In genomic region chr6:54946241-54946953, GRCm38 (mm10) we compare ENCODE assay signal across 16 mouse cellular contexts.
"Had no signal": no experiment of that assay in that cellular context is flagged by ENCODE, and none has a peak within 500 bp of the region (broad histone marks: within the 10 kb centered on the region; RNA-seq: fewer than 3 reads in every experiment).

No protein-coding gene starts in this region.

- ATAC-seq: lung, postnatal 0 days; midbrain, embryonic 15.5 days had no signal

- H3K36me3 ChIP-seq: limb, embryonic 12.5 days; liver, embryonic 13.5 days; midbrain, embryonic 12.5 days; midbrain, embryonic 15.5 days; neural tube, embryonic 13.5 days had no signal

- H3K4me3 ChIP-seq: limb, embryonic 12.5 days; limb, embryonic 15.5 days; liver, embryonic 13.5 days; midbrain, embryonic 12.5 days; midbrain, embryonic 15.5 days; myocyte; neural tube, embryonic 13.5 days had no signal

- H3K4me1 ChIP-seq: liver, embryonic 13.5 days; midbrain, embryonic 12.5 days had no signal

- DNase-seq: kidney, adult 9 months; kidney, postnatal 14 days; kidney, postnatal 4 days; left cerebral cortex, postnatal 4 days; liver, embryonic 13.5 days; lung, embryonic 14.5 days; retina, postnatal 1 day; thymus, adult 18-20 months; thymus, postnatal 36 days had no signal

- H3K9ac ChIP-seq: limb, embryonic 12.5 days; limb, embryonic 15.5 days; liver, embryonic 13.5 days; lung, embryonic 14.5 days; midbrain, embryonic 12.5 days; midbrain, embryonic 15.5 days; neural tube, embryonic 13.5 days had no signal

- H3K4me2 ChIP-seq: limb, embryonic 12.5 days; limb, embryonic 15.5 days; liver, embryonic 13.5 days; lung, embryonic 14.5 days; midbrain, embryonic 12.5 days; midbrain, embryonic 15.5 days; neural tube, embryonic 13.5 days had no signal

- H3K27ac ChIP-seq: limb, embryonic 12.5 days; limb, embryonic 15.5 days; liver, embryonic 13.5 days; midbrain, embryonic 12.5 days; midbrain, embryonic 15.5 days; neural tube, embryonic 13.5 days had no signal

- H3K9me3 ChIP-seq: limb, embryonic 12.5 days; limb, embryonic 15.5 days; liver, embryonic 13.5 days; midbrain, embryonic 12.5 days; midbrain, embryonic 15.5 days; neural tube, embryonic 13.5 days had no signal
